Mouse (Mus musculus) MEL (cell line): Measurements from ENCODE around the gene Olfr323. TPM values are rescaled to one million over a fixed set of nuclear protein-coding genes. Genes with fewer than 3 reads are reported as not detected.

Experiments used
- DNase-seq: peaks from one replicate; pipeline ENCODE4 v3.0.0; 2011; ENCODE audit warnings: low read depth, low spot score
- H3K27ac ChIP-seq: 2 replicates; pipeline ENCODE4 v1.5.1; 2012; ENCODE audit warnings: low read depth, mild to moderate bottlenecking, control low read depth, low read length, moderate library complexity; ENCODE audit not compliant: control insufficient read depth
- H3K27me3 ChIP-seq, 2 experiments: fragments of 150-350 bp in 1 of 2; sonication (generic) in 1 of 2; 2 replicates each; pipeline ENCODE4 v1.6.1; 2012; ENCODE audit warnings: low read length in 2 of 2, mild to moderate bottlenecking in 2 of 2, improper control_type of control experiment in 1 of 2, moderate library complexity in 1 of 2; ENCODE audit not compliant: insufficient read depth in 2 of 2, control insufficient read depth in 1 of 2
- H3K36me3 ChIP-seq, 2 experiments: 2 replicates each; pipeline ENCODE4 v1.6.1; 2012 to 2014; ENCODE audit warnings: low read length in 2 of 2, improper control_type of control experiment in 1 of 2, inconsistent platforms in 1 of 2, mild to moderate bottlenecking in 1 of 2; ENCODE audit not compliant: insufficient read depth in 2 of 2, control insufficient read depth in 1 of 2
- H3K4me1 ChIP-seq, 2 experiments: fragments of 150-350 bp in 1 of 2; sonication (generic) in 1 of 2; 2 replicates each; pipeline ENCODE4 v1.6.1; 2012; ENCODE audit warnings: low read length in 2 of 2, improper control_type of control experiment in 1 of 2, mild to moderate bottlenecking in 1 of 2; ENCODE audit not compliant: insufficient read depth in 2 of 2, control insufficient read depth in 1 of 2
- H3K4me3 ChIP-seq, 2 experiments: fragments of 150-350 bp in 1 of 2; sonication (generic) in 1 of 2; 2 replicates each; pipeline ENCODE4 v1.5.1; 2012; ENCODE audit warnings: low read depth in 2 of 2, low read length in 2 of 2, mild to moderate bottlenecking in 2 of 2, moderate library complexity in 2 of 2, control low read depth in 1 of 2, improper control_type of control experiment in 1 of 2; ENCODE audit not compliant: control insufficient read depth in 1 of 2, insufficient read depth in 1 of 2
- H3K79me2 ChIP-seq: 2 replicates; pipeline ENCODE4 v1.6.1; 2012; ENCODE audit warnings: mild to moderate bottlenecking, low read length, moderate library complexity; ENCODE audit not compliant: control insufficient read depth, poor library complexity, insufficient read depth
- H3K9ac ChIP-seq: 2 replicates; pipeline ENCODE4 v1.6.1; 2012; ENCODE audit warnings: low read depth, mild to moderate bottlenecking, control low read depth, low read length, moderate library complexity; ENCODE audit not compliant: control insufficient read depth, poor library complexity, severe bottlenecking
- H3K9me3 ChIP-seq: fragments of 150-350 bp; sonication (generic); replicated peaks from 2 replicates; pipeline ENCODE4 v1.6.1; 2012; ENCODE audit warnings: mild to moderate bottlenecking, low read length, improper control_type of control experiment, moderate library complexity; ENCODE audit not compliant: insufficient read depth
- CHD1 ChIP-seq: IDR thresholded peaks from 2 replicates; pipeline ENCODE4 v1.6.1; 2012; ENCODE audit warnings: low read depth, mild to moderate bottlenecking, inconsistent platforms, low read length, improper control_type of control experiment
- CHD2 ChIP-seq: IDR thresholded peaks from 2 replicates; pipeline ENCODE4 v1.6.1; 2011; ENCODE audit warnings: low read length, improper control_type of control experiment
- CTCF ChIP-seq, 3 experiments: IDR thresholded peaks in 2 of 3; conservative IDR thresholded peaks in 1 of 3; 2 replicates each; pipeline ENCODE4 v1.5.1; 2011 to 2012; ENCODE audit warnings: low read length in 3 of 3, low read depth in 2 of 3, mild to moderate bottlenecking in 2 of 3, improper control_type of control experiment in 1 of 3, inconsistent platforms in 1 of 3, mixed read lengths in 1 of 3, moderate library complexity in 1 of 3; ENCODE audit not compliant: control insufficient read depth in 1 of 3, insufficient read depth in 1 of 3, poor library complexity in 1 of 3, severe bottlenecking in 1 of 3
- E2F4 ChIP-seq: IDR thresholded peaks from 2 replicates; pipeline ENCODE4 v1.6.1; 2011; ENCODE audit warnings: low read depth, low read length, improper control_type of control experiment, borderline replicate concordance
- ELF1 ChIP-seq: IDR thresholded peaks from 2 replicates; pipeline ENCODE4 v1.6.1; 2014; ENCODE audit warnings: low read depth, mild to moderate bottlenecking, inconsistent platforms, low read length, improper control_type of control experiment, moderate library complexity
- EP300 ChIP-seq, 2 experiments: IDR thresholded peaks; 2 replicates each; pipeline ENCODE4 v1.6.1; 2011; ENCODE audit warnings: improper control_type of control experiment in 2 of 2, low read length in 2 of 2, low read depth in 1 of 2, mild to moderate bottlenecking in 1 of 2
- HCFC1 ChIP-seq: IDR thresholded peaks from 2 replicates; pipeline ENCODE4 v1.6.1; 2012; ENCODE audit warnings: low read depth, mild to moderate bottlenecking, inconsistent platforms, low read length, improper control_type of control experiment, moderate library complexity
- JUND ChIP-seq: IDR thresholded peaks from 2 replicates; pipeline ENCODE4 v1.6.1; 2011; ENCODE audit warnings: low read depth, mild to moderate bottlenecking, improper control_type of control experiment, low read length
- KAT2A ChIP-seq: conservative IDR thresholded peaks from 2 replicates; pipeline ENCODE4 v1.6.1; 2012; ENCODE audit warnings: low read depth, low read length, improper control_type of control experiment, inconsistent platforms
- MAZ ChIP-seq: IDR thresholded peaks from 2 replicates; pipeline ENCODE4 v1.6.1; 2012; ENCODE audit warnings: low read depth, mild to moderate bottlenecking, inconsistent platforms, low read length, improper control_type of control experiment
- MEF2A ChIP-seq: IDR thresholded peaks from 2 replicates; pipeline ENCODE4 v1.6.1; 2014; ENCODE audit warnings: low read depth, mild to moderate bottlenecking, inconsistent platforms, low read length, improper control_type of control experiment; ENCODE audit not compliant: poor library complexity, insufficient replicate concordance, severe bottlenecking; ENCODE audit errors: extremely low read depth
- MXI1 ChIP-seq: IDR thresholded peaks from 2 replicates; pipeline ENCODE4 v1.6.1; 2011; ENCODE audit warnings: mild to moderate bottlenecking, low read depth, low read length, improper control_type of control experiment
- MYB ChIP-seq: IDR thresholded peaks from 2 replicates; pipeline ENCODE4 v1.6.1; 2011; ENCODE audit warnings: mild to moderate bottlenecking, low read depth, low read length, improper control_type of control experiment
- NELFE ChIP-seq: IDR thresholded peaks from 2 replicates; pipeline ENCODE4 v1.6.1; 2011; ENCODE audit warnings: low read depth, low read length, improper control_type of control experiment
- NRF1 ChIP-seq: IDR thresholded peaks from 2 replicates; pipeline ENCODE4 v1.6.1; 2014; ENCODE audit warnings: low read depth, mild to moderate bottlenecking, inconsistent platforms, low read length, improper control_type of control experiment, moderate library complexity; ENCODE audit not compliant: poor library complexity, insufficient read depth, severe bottlenecking
- POLR2AphosphoS2 ChIP-seq: IDR thresholded peaks from 2 replicates; pipeline ENCODE4 v1.6.1; 2011; ENCODE audit warnings: low read length, improper control_type of control experiment
- POLR2AphosphoS5 ChIP-seq: IDR thresholded peaks from 2 replicates; pipeline ENCODE4 v1.6.1; 2012; ENCODE audit warnings: low read depth, borderline replicate concordance, mild to moderate bottlenecking, inconsistent platforms, low read length, moderate library complexity, mixed read lengths
- RAD21 ChIP-seq: IDR thresholded peaks from 2 replicates; pipeline ENCODE4 v1.6.1; 2011; ENCODE audit warnings: mild to moderate bottlenecking, low read depth, low read length, improper control_type of control experiment
- RCOR1 ChIP-seq: IDR thresholded peaks from 2 replicates; pipeline ENCODE4 v1.6.1; 2012; ENCODE audit warnings: low read depth, mild to moderate bottlenecking, inconsistent platforms, low read length, improper control_type of control experiment
- SIN3A ChIP-seq: IDR thresholded peaks from 2 replicates; pipeline ENCODE4 v1.6.1; 2012; ENCODE audit warnings: low read length, improper control_type of control experiment, inconsistent platforms
- SMC3 ChIP-seq: IDR thresholded peaks from 2 replicates; pipeline ENCODE4 v1.6.1; 2011; ENCODE audit warnings: low read depth, low read length, improper control_type of control experiment
- TAL1 ChIP-seq: IDR thresholded peaks from 2 replicates; pipeline ENCODE4 v1.6.1; 2012; ENCODE audit warnings: mild to moderate bottlenecking, inconsistent platforms, low read length, moderate library complexity, mixed read lengths
- TBP ChIP-seq: IDR thresholded peaks from 2 replicates; pipeline ENCODE4 v1.8.0; 2011; ENCODE audit warnings: low read depth, low read length, improper control_type of control experiment
- TCF12 ChIP-seq: IDR thresholded peaks from 2 replicates; pipeline ENCODE4 v1.6.1; 2014; ENCODE audit warnings: low read depth, mild to moderate bottlenecking, inconsistent platforms, low read length, improper control_type of control experiment, moderate library complexity
- UBTF ChIP-seq: IDR thresholded peaks from 2 replicates; pipeline ENCODE4 v1.6.1; 2012; ENCODE audit warnings: low read depth, mild to moderate bottlenecking, inconsistent platforms, low read length, improper control_type of control experiment, moderate library complexity, borderline replicate concordance; ENCODE audit not compliant: insufficient read depth
- USF2 ChIP-seq, 2 experiments: IDR thresholded peaks; 2 replicates each; pipeline ENCODE4 v1.6.1; 2011 to 2012; ENCODE audit warnings: improper control_type of control experiment in 2 of 2, low read length in 2 of 2, borderline replicate concordance in 1 of 2, inconsistent platforms in 1 of 2, low read depth in 1 of 2, mild to moderate bottlenecking in 1 of 2; ENCODE audit not compliant: insufficient read depth in 1 of 2
- ZC3H11A ChIP-seq: IDR thresholded peaks from 2 replicates; pipeline ENCODE4 v1.6.1; 2012; ENCODE audit warnings: low read depth, mild to moderate bottlenecking, inconsistent platforms, low read length, improper control_type of control experiment
- ZKSCAN1 ChIP-seq: IDR thresholded peaks from 2 replicates; pipeline ENCODE4 v1.6.1; 2012; ENCODE audit warnings: low read depth, mild to moderate bottlenecking, inconsistent platforms, low read length, improper control_type of control experiment, moderate library complexity
- ZMIZ1 ChIP-seq: IDR thresholded peaks from 2 replicates; pipeline ENCODE4 v1.6.1; 2012; ENCODE audit warnings: low read depth, mild to moderate bottlenecking, inconsistent platforms, low read length, improper control_type of control experiment, moderate library complexity
- polyA plus RNA-seq, 2 experiments: library from polyadenylated mRNA; stranded (reverse) in 1 of 2; unstranded in 1 of 2; fragments of >175 nt in 1 of 2; fragments of >200 nt in 1 of 2; gene quantifications; 2 replicates each; pipeline versions ENCODE4 v1.2.1 to v1.2.4; 2012; ENCODE audit warnings: low replicate concordance in 2 of 2, low read depth in 1 of 2; ENCODE audit not compliant: insufficient read length in 2 of 2, insufficient read depth in 1 of 2, missing spikeins in 1 of 2
- total RNA-seq: library from RNA; depleted of rRNA; stranded (reverse); fragments of 300-350 nt; gene quantifications from 2 replicates; pipeline ENCODE4 v1.2.3, GENCODE M21; 2012

Gene Olfr323
- total and polyA plus RNA-seq, 3 experiments: not detected

DNA sequence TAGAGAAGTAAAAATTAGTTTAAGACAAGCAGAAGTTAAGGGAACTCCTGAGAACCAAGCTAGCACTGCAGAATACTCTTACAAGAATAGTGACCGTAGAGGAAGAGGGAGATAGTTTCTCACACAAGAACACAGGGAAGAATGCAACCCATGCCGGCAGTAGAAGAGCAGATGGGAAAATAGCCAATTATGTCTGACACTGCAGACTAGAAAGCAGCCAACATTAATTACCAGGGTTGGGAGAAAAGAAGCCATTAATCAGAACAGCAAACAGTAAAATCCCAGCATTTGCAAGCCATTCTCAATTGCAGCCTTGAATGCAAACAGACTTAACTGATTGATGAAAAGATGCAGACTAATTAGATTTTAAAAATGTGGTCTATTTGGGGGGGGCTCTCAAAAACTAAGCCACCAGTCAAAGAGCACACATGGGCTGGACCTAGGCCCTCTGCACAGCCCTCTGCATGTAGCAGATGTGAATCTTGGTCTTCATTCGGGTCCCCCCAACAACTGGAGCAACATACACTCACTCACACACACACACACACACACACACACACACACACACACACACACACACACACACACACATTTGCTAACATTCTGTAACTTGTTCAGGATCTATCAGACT is 41.6 kb downstream of the Olfr323 start:
- H3K9ac ChIP-seq: no peak overlapping the region
- no peaks in the 10 kb centered on the region for H3K9me3 ChIP-seq
- no peak for DNase-seq
- no peak overlapping the region for H3K27ac ChIP-seq
- no peaks in the 10 kb centered on the region for H3K79me2 ChIP-seq
- peaks cover 0 to 5% of the 10 kb centered on the region in 2 experiments for H3K27me3 ChIP-seq
- no peak overlapping the region for H3K4me3 ChIP-seq
- peaks cover 0 to 3% of the 10 kb centered on the region in 2 experiments; a peak in 3 of 4 replicates for H3K4me1 ChIP-seq
- TF ChIP-seq SIN3A: no peak
- TF ChIP-seq RCOR1: no peak
- TF ChIP-seq CHD2: no peak
- no peak for TF ChIP-seq TBP
- TF ChIP-seq POLR2AphosphoS5: no peak
- no peak for TF ChIP-seq TAL1
- no peak for TF ChIP-seq NRF1
- no peak for TF ChIP-seq HCFC1
- TF ChIP-seq KAT2A: no peak
- no peak for TF ChIP-seq EP300 (IDR thresholded peaks at IDR 0.05; ENCODE audit: low read depth in 1 of 2, low read length in 2 of 2)
- TF ChIP-seq ZKSCAN1: no peak
- no peak for TF ChIP-seq CHD1
- TF ChIP-seq ELF1: no peak
- TF ChIP-seq RAD21: no peak
- no peak for TF ChIP-seq MEF2A
- no peak for TF ChIP-seq ZMIZ1
- no peak for TF ChIP-seq E2F4
- H3K36me3 ChIP-seq: peaks cover 0 to 3% of the 10 kb centered on the region in 2 experiments; a peak in 1 of 4 replicates

DNA sequence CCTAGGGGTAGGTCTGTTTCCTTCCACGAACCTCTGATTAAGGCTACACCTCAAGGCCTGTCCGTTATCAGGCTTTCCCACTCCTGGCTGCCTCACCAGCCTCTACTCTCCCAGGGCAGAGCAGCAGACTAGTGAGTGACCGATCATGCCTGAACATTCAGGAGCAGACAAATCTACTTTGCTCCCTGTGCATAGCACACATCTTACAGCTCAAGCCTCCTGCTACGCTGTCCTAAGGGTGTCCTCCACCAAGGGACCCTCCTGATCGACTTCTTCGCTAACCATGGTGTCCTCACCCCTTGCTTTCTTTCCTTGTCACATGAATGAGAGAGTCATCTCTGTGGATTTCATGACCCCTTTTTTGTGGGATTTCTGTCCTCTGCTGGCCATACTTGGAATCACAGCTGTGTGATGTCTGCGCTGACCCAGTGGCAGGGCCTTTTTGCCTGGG is 42.4 kb downstream of the Olfr323 start:
- H3K27me3 ChIP-seq: peaks cover 0 to 5% of the 10 kb centered on the region in 2 experiments
- H3K27ac ChIP-seq: no peak overlapping the region
- H3K79me2 ChIP-seq: no peaks in the 10 kb centered on the region
- DNase-seq: peak; percentile 80
- H3K4me1 ChIP-seq: peaks cover 0 to 3% of the 10 kb centered on the region in 2 experiments; a peak in 3 of 4 replicates
- peaks cover 0 to 3% of the 10 kb centered on the region in 2 experiments; a peak in 1 of 4 replicates for H3K36me3 ChIP-seq
- H3K9ac ChIP-seq: peak overlapping the region; percentile 14; the same call in 1 of the 2 replicates
- peak overlapping the region; percentile 33 to 59 for H3K4me3 ChIP-seq
- no peaks in the 10 kb centered on the region for H3K9me3 ChIP-seq
- TF ChIP-seq CTCF (IDR thresholded peaks at IDR 0.05 in 2 of 3, conservative IDR thresholded peaks at IDR 0.05 in 1 of 3; ENCODE audit: control insufficient read depth in 1 of 3, insufficient read depth in 1 of 3, low read depth in 2 of 3, low read length in 3 of 3, poor library complexity in 1 of 3, severe bottlenecking in 1 of 3): peak; percentile 83 to 91 (median 88)
- no peak for TF ChIP-seq CHD1
- TF ChIP-seq TBP: no peak
- TF ChIP-seq USF2 (IDR thresholded peaks at IDR 0.05; ENCODE audit: borderline replicate concordance in 1 of 2, insufficient read depth in 1 of 2, low read depth in 1 of 2, low read length in 2 of 2): no peak
- TF ChIP-seq MYB: no peak
- TF ChIP-seq ZKSCAN1: no peak
- peak; percentile 86 for TF ChIP-seq JUND
- TF ChIP-seq E2F4: no peak
- peak; percentile 25; the same call in 1 of the 2 replicates for TF ChIP-seq MXI1
- no peak for TF ChIP-seq TCF12
- TF ChIP-seq ZC3H11A: peak; percentile 72
- TF ChIP-seq RCOR1: no peak
- TF ChIP-seq SIN3A: no peak
- peak; percentile 96 for TF ChIP-seq SMC3
- no peak for TF ChIP-seq POLR2AphosphoS2
- peak; percentile 43; the same call in 1 of the 2 replicates for TF ChIP-seq TAL1
- TF ChIP-seq ZMIZ1: no peak
- no peak for TF ChIP-seq UBTF
- TF ChIP-seq NELFE: no peak
- no peak for TF ChIP-seq EP300 (IDR thresholded peaks at IDR 0.05; ENCODE audit: low read depth in 1 of 2, low read length in 2 of 2)
- no peak for TF ChIP-seq MAZ
